Mouse (Mus musculus) midbrain, postnatal 0 days (tissue): ENCODE measurements around the gene Rrp1. TPM values are rescaled to one million over a fixed set of nuclear protein-coding genes. Genes with fewer than 3 reads are reported as not detected.
A peak's percentile ranks its signal among the peaks of the same experiment; 100 is the strongest.

Experiments used
- ATAC-seq: fragments of 200-750 bp; cut with Nextera tagmentation; 2 replicates; pipeline ENCODE4 v1.8.0; 2017; ENCODE audit warnings: moderate number of reproducible peaks, mild to moderate bottlenecking, moderate TSS enrichment, moderate library complexity; ENCODE audit not compliant: low FRiP score
- DNase-seq: peaks from one replicate; pipeline ENCODE4 v3.0.0-alpha.2; 2015; ENCODE audit warnings: low spot score
- H3K27ac ChIP-seq: fragments of 300-500 bp; sonication (generic); 2 replicates; pipeline ENCODE4 v1.5.1; 2014; ENCODE audit warnings: low read depth, mild to moderate bottlenecking, low read length, mixed read lengths
- H3K27me3 ChIP-seq: fragments of 300-500 bp; sonication (generic); 2 replicates; pipeline ENCODE4 v1.6.1; 2014; ENCODE audit warnings: low read length, control low read depth, mixed read lengths; ENCODE audit not compliant: insufficient read depth
- H3K36me3 ChIP-seq: fragments of 300-500 bp; sonication (generic); 2 replicates; pipeline ENCODE4 v1.6.1; 2014; ENCODE audit warnings: low read length, control low read depth, mixed read lengths; ENCODE audit not compliant: insufficient read depth
- H3K4me1 ChIP-seq: fragments of 300-500 bp; sonication (generic); 2 replicates; pipeline ENCODE4 v1.6.1; 2014; ENCODE audit warnings: mild to moderate bottlenecking, control low read depth, antibody characterized with exemption, low read length, mixed read lengths; ENCODE audit not compliant: insufficient read depth
- H3K4me2 ChIP-seq: fragments of 300-500 bp; sonication (generic); 2 replicates; pipeline ENCODE4 v1.6.1; 2014; ENCODE audit warnings: low read depth, mild to moderate bottlenecking, low read length, mixed read lengths; ENCODE audit not compliant: poor library complexity, severe bottlenecking
- H3K4me3 ChIP-seq: fragments of 300-500 bp; sonication (generic); 2 replicates; pipeline ENCODE4 v1.5.1; 2014; ENCODE audit warnings: low read depth, mild to moderate bottlenecking, low read length, moderate library complexity
- H3K9ac ChIP-seq: fragments of 300-500 bp; sonication (generic); replicated peaks from 2 replicates; pipeline ENCODE4 v1.6.1; 2014; ENCODE audit warnings: mild to moderate bottlenecking, low read length, moderate library complexity, mixed read lengths; ENCODE audit not compliant: poor library complexity, severe bottlenecking
- H3K9me3 ChIP-seq: fragments of 300-500 bp; sonication (generic); 2 replicates; pipeline ENCODE4 v1.6.1; 2016; ENCODE audit warnings: low read length, control low read depth
- CTCF ChIP-seq: IDR thresholded peaks from 2 replicates; pipeline ENCODE4 v1.5.1; 2016; ENCODE audit warnings: antibody characterized with exemption, mild to moderate bottlenecking
- WGBS: fragments of 180-500 bp; shearing (Covaris S2); extraction: QIAGEN DNeasy Blood & Tissue Kit; methylation state at CpG from one replicate; pipeline ENCODE4 v1.1.7; 2014; 5-methylcytosine and 5-hydroxymethylcytosine counted together
- polyA plus RNA-seq: library from polyadenylated mRNA; unstranded; fragments of >200 nt; fragmentation: Nextera tagmentation; extraction: Ambion mirVana; gene quantifications from 2 replicates; pipeline ENCODE4 v1.2.1, GENCODE M21; 2015
- total RNA-seq: library from RNA; depleted of rRNA; stranded (reverse); fragments of >200 nt; gene quantifications from 2 replicates; pipeline ENCODE4 v1.2.3, GENCODE M21; 2014

The Rrp1 gene
- total and polyA plus RNA-seq, 2 experiments from 2014 or later: 219 to 462 TPM

GRCm38 (mm10) chr10:78388216-78388980, 24.4 kb downstream of the Rrp1 start:
- peak overlapping the region; percentile 47; the same call in 1 of the 2 replicates for H3K27ac ChIP-seq
- DNase-seq: peak; percentile 52
- H3K4me2 ChIP-seq: no peak overlapping the region
- TF ChIP-seq CTCF: no peak
- 59% methylated on average over 20 of the region's 20 CpGs for WGBS
- no peaks in the 10 kb centered on the region for H3K9me3 ChIP-seq
- no peak overlapping the region for H3K4me3 ChIP-seq
- ATAC-seq: peak; percentile 31; the same call in 1 of the 2 replicates
- H3K36me3 ChIP-seq: no peaks in the 10 kb centered on the region
- no peaks in the 10 kb centered on the region for H3K4me1 ChIP-seq
- H3K27me3 ChIP-seq: peaks cover 19% of the 10 kb centered on the region
- peak overlapping the region; percentile 24; the same call in 1 of the 2 replicates for H3K9ac ChIP-seq

GRCm38 (mm10) chr10:78385520-78385919, 27.3 kb downstream of the Rrp1 start:
- Histone ChIP-seq H3K9me3 (no peaks in the 10 kb centered on the region), H3K4me3 (no peak overlapping the region), H3K4me2 (no peak overlapping the region), H3K4me1 (no peaks in the 10 kb centered on the region), H3K27me3 (0 out of 2 replicates have a peak, but pooled peaks cover 4% of the 10 kb centered on the region), H3K9ac (no peak overlapping the region), H3K36me3 (no peaks in the 10 kb centered on the region), H3K27ac (no peak overlapping the region)
- 74% methylated on average over 5 of the region's 5 CpGs for WGBS
- no peak for TF ChIP-seq CTCF
- ATAC-seq (no peak), DNase-seq (no peak)

GRCm38 (mm10) chr10:78383567-78383966, 29.3 kb downstream of the Rrp1 start:
- Histone ChIP-seq H3K36me3 (no peaks in the 10 kb centered on the region), H3K27ac (no peak overlapping the region), H3K9me3 (no peaks in the 10 kb centered on the region), H3K27me3 (no peaks in the 10 kb centered on the region), H3K4me2 (no peak overlapping the region), H3K4me1 (no peaks in the 10 kb centered on the region), H3K4me3 (no peak overlapping the region), H3K9ac (no peak overlapping the region)
- 74% methylated on average over 3 of the region's 3 CpGs for WGBS
- no peak for TF ChIP-seq CTCF
- DNase-seq (no peak), ATAC-seq (no peak)

GRCm38 (mm10) chr10:78378516-78378915, 34.3 kb downstream of the Rrp1 start:
- WGBS: 95% methylated on average over 7 of the region's 7 CpGs
- H3K27me3 ChIP-seq: no peaks in the 10 kb centered on the region
- H3K9ac ChIP-seq: no peak overlapping the region
- DNase-seq (no peak), ATAC-seq (no peak)
- no peak overlapping the region for H3K4me3 ChIP-seq
- H3K9me3 ChIP-seq: no peaks in the 10 kb centered on the region
- no peak overlapping the region for H3K27ac ChIP-seq
- 0 out of 2 replicates have a peak, but pooled peaks have one; percentile 1 for TF ChIP-seq CTCF
- no peaks in the 10 kb centered on the region for H3K4me1 ChIP-seq
- no peaks in the 10 kb centered on the region for H3K36me3 ChIP-seq
- H3K4me2 ChIP-seq: no peak overlapping the region

- Histone ChIP-seq H3K27ac (no peak overlapping the region), H3K9ac (no peak overlapping the region), H3K4me1 (no peaks in the 10 kb centered on the region), H3K36me3 (no peaks in the 10 kb centered on the region), H3K4me3 (no peak overlapping the region), H3K9me3 (no peaks in the 10 kb centered on the region), H3K27me3 (no peaks in the 10 kb centered on the region), H3K4me2 (no peak overlapping the region)
- WGBS: 69% methylated on average over 27 of the region's 27 CpGs
- ATAC-seq (no peak), DNase-seq (no peak)
- TF ChIP-seq CTCF: no peak
Measured at GRCm38 (mm10) chr10:78372681-78373668, 39.9 kb downstream of the Rrp1 start.
